Mouse (Mus musculus): ENCODE data around the gene Lipt1. TPM values are rescaled to one million over a fixed set of nuclear protein-coding genes. Genes with fewer than 3 reads are reported as not detected.

The Lipt1 gene
- polyA plus RNA-seq (2014; fragmentation: Nextera tagmentation; extraction: Ambion mirVana): 8.3 and 9.9 TPM in 2 replicates

DNA sequence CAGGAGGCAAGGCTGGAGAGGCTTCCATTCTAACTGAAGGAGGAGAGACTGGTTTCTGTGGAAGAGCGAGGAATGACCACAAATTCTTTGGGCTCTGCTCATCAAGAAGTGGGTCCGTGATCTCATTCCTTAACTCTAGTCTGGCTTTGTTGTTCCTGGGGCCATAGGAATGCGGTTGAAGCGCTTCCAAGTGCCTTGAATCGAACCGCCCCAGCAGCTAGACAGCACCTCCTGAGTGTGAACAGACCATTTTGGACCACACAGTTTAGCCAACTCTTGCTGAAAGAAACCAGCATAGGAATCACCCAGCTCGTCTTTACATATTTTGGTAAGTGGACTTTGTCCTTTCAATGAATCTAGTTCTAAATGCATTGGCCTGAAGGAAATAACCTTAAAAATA lies at the start of gene Lipt1:
Lipt1 (plus strand) TSS at position 35 of the 400 bp plus-strand sequence.
- Histone ChIP-seq H3K4me1 (ENCODE audit: control insufficient read depth, insufficient read depth, low read length) (peaks cover 8% of the 10 kb centered on the region), H3K27me3 (ENCODE audit: control insufficient read depth, insufficient read depth, low read length) (0 out of 2 replicates have a peak, but pooled peaks cover 4% of the 10 kb centered on the region), H3K4me2 (peak within 1 kb of the TSS; percentile 81), H3K4me3 (ENCODE audit: low read depth, low read length) (peak within 1 kb of the TSS; percentile 43), H3K9me3 (replicated peaks; ENCODE audit: control insufficient read depth, low read length) (no peaks in the 10 kb centered on the region), H3K27ac (ENCODE audit: low read depth, low read length) (peak within 1 kb of the TSS; percentile 83), H3K36me3 (ENCODE audit: control insufficient read depth, insufficient read depth, low read length) (peaks cover 16% of the 10 kb centered on the region), H3K9ac (ENCODE audit: low read depth, low read length) (peak within 1 kb of the TSS; percentile 30)
- WGBS (ENCODE audit: insufficient replicate concordance): 11% methylated on average over 7 of the region's 7 CpGs
- ATAC-seq (replicated peaks; ENCODE audit: insufficient number of reproducible peaks, low FRiP score, low TSS enrichment): no peak; the same call in 1 of the 2 replicates

DNA sequence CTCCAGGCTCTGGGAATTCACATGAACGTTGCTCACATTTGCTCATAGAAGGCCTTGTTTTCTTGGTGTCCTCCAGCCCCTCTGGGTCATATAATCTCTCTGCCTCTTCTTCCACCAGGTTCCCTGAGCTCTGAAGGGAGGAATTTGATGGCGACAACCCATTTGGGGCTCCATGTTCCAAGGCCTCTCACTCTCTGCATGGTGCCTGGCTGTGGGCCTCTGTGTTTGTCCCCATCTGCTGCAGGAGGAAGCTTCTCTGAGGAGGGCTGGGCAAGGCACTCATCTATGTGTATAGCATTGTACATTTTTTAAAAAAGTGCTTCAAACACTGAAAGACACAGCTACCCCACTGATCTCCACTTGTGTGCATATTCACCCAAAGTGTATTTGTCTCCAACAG lies 39.9 kb upstream of the Lipt1 start:
- H3K27me3 ChIP-seq (ENCODE audit: control insufficient read depth, insufficient read depth, low read length): no peaks in the 10 kb centered on the region
- no peak overlapping the region for H3K27ac ChIP-seq (ENCODE audit: low read depth, low read length)
- WGBS (ENCODE audit: insufficient replicate concordance): 53% methylated on average over 2 of the region's 2 CpGs
- peaks cover 4% of the 10 kb centered on the region for H3K36me3 ChIP-seq (ENCODE audit: control insufficient read depth, insufficient read depth, low read length)
- no peaks in the 10 kb centered on the region for H3K4me1 ChIP-seq (ENCODE audit: control insufficient read depth, insufficient read depth, low read length)
- H3K4me2 ChIP-seq: no peak overlapping the region
- no peak for ATAC-seq (replicated peaks; ENCODE audit: insufficient number of reproducible peaks, low FRiP score, low TSS enrichment)
- no peak overlapping the region for H3K4me3 ChIP-seq (ENCODE audit: low read depth, low read length)
- no peaks in the 10 kb centered on the region for H3K9me3 ChIP-seq (replicated peaks; ENCODE audit: control insufficient read depth, low read length)
- H3K9ac ChIP-seq (ENCODE audit: low read depth, low read length): no peak overlapping the region

DNA sequence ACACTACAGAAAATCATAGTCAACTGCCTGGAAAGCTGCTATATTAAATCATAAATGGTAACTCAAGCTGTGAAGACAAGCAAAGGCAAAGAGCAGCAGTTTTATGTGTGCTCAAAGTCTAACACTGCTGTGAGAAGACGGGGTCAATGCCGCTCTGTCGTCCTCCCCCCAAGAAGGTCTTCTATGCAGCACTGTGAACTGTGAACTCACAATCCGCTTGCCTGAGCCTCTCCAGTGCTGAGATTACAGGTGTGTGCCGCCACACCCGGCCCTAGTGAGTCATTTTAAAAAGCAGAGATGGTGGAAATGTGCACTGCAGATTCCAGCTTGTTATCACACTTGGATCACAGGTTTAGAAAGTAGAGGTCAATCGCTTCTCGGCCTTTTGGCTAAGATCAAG lies 24.7 kb upstream of the Lipt1 start:
- Histone ChIP-seq H3K27me3 (ENCODE audit: control insufficient read depth, insufficient read depth, low read length) (no peaks in the 10 kb centered on the region), H3K27ac (ENCODE audit: low read depth, low read length) (no peak overlapping the region), H3K36me3 (ENCODE audit: control insufficient read depth, insufficient read depth, low read length) (no peaks in the 10 kb centered on the region), H3K4me2 (no peak overlapping the region), H3K4me3 (ENCODE audit: low read depth, low read length) (no peak overlapping the region), H3K9ac (ENCODE audit: low read depth, low read length) (no peak overlapping the region), H3K4me1 (ENCODE audit: control insufficient read depth, insufficient read depth, low read length) (no peaks in the 10 kb centered on the region), H3K9me3 (replicated peaks; ENCODE audit: control insufficient read depth, low read length) (no peaks in the 10 kb centered on the region)
- no peak for ATAC-seq (replicated peaks; ENCODE audit: insufficient number of reproducible peaks, low FRiP score, low TSS enrichment)
- 72% methylated on average over 8 of the region's 8 CpGs for WGBS (ENCODE audit: insufficient replicate concordance)

DNA sequence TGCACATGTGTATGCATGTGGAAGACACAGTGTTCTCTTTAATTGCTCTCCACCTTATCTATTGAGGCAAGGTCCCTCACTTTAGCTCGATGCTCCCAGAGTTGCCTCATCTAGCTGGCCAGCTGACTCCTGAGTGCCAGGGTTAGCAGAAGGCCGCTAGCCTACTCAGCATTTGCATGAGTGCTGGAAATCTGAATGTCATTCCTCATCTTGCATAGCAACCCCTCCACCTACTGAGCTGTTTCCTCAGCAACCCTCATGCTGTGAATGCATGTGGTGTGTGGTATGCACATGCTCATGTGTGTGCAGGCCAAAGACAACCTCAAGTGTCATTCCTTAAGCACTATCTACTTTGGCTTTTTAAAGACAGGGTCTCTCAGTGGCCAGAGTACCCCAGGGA lies 20.8 kb upstream of the Lipt1 start:
- no peak overlapping the region for H3K9ac ChIP-seq (ENCODE audit: low read depth, low read length)
- no peaks in the 10 kb centered on the region for H3K27me3 ChIP-seq (ENCODE audit: control insufficient read depth, insufficient read depth, low read length)
- no peaks in the 10 kb centered on the region for H3K4me1 ChIP-seq (ENCODE audit: control insufficient read depth, insufficient read depth, low read length)
- H3K9me3 ChIP-seq (replicated peaks; ENCODE audit: control insufficient read depth, low read length): no peaks in the 10 kb centered on the region
- H3K27ac ChIP-seq (ENCODE audit: low read depth, low read length): no peak overlapping the region
- no peaks in the 10 kb centered on the region for H3K36me3 ChIP-seq (ENCODE audit: control insufficient read depth, insufficient read depth, low read length)
- WGBS (ENCODE audit: insufficient replicate concordance): 31% methylated on average over 2 of the region's 2 CpGs
- ATAC-seq (replicated peaks; ENCODE audit: insufficient number of reproducible peaks, low FRiP score, low TSS enrichment): no peak
- H3K4me2 ChIP-seq: no peak overlapping the region
- no peak overlapping the region for H3K4me3 ChIP-seq (ENCODE audit: low read depth, low read length)

DNA sequence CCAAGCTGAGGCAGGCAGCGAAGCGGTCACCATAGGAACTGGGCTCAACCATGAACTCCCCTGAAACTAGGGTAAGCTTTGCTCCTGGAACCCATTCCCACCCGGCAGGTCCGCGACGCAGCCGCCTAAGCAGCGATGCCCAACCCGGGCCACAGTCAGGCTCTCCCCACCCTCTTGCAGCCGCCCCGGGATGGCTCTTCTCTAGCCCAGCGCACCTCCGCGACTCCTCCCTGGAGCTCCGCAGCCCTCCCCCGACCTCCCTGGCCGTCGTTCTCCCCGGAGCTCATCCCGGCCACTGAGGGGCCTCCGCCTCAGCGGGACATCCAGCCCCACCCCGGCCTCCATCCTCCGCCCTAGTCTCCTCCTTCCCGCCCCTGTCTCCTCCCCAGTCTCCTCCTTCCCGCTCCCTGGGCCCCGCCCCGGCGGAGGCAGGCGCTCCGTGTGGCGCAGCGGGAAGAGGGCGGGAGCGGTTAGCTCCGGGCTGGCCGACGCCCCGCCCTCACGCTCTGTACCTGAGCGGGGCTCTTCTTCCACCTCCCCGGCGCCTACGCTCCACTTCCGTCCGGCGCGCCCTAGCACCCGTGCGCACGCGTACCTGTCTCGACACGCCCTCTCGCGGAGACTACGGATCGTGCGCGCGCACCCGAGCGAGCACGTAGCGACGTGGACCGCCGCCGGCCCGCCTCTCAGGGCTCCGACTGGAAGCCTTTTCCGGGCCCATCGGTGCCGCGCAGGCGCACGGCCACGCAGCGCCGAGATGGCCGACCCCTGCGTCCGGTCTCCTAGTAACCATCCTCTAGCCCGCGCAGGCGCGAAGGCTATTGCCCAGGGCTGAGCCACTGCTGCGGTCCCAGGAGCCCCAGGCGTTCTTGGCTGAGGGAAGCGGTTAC lies 6.8 kb upstream of the Lipt1 start:
- peak overlapping the region; percentile 76 for H3K9ac ChIP-seq (ENCODE audit: low read depth, low read length)
- H3K4me2 ChIP-seq: peak overlapping the region; percentile 87
- ATAC-seq (replicated peaks; ENCODE audit: insufficient number of reproducible peaks, low FRiP score, low TSS enrichment): peak; percentile 99
- H3K4me3 ChIP-seq (ENCODE audit: low read depth, low read length): peak overlapping the region; percentile 72
- H3K4me1 ChIP-seq (ENCODE audit: control insufficient read depth, insufficient read depth, low read length): no peaks in the 10 kb centered on the region
- H3K36me3 ChIP-seq (ENCODE audit: control insufficient read depth, insufficient read depth, low read length): no peaks in the 10 kb centered on the region
- 2% methylated on average over 87 of the region's 90 CpGs for WGBS (ENCODE audit: insufficient replicate concordance)
- H3K27me3 ChIP-seq (ENCODE audit: control insufficient read depth, insufficient read depth, low read length): 0 out of 2 replicates have a peak, but pooled peaks cover 4% of the 10 kb centered on the region
- H3K9me3 ChIP-seq (replicated peaks; ENCODE audit: control insufficient read depth, low read length): no peaks in the 10 kb centered on the region
- peak overlapping the region; percentile 85 for H3K27ac ChIP-seq (ENCODE audit: low read depth, low read length)

DNA sequence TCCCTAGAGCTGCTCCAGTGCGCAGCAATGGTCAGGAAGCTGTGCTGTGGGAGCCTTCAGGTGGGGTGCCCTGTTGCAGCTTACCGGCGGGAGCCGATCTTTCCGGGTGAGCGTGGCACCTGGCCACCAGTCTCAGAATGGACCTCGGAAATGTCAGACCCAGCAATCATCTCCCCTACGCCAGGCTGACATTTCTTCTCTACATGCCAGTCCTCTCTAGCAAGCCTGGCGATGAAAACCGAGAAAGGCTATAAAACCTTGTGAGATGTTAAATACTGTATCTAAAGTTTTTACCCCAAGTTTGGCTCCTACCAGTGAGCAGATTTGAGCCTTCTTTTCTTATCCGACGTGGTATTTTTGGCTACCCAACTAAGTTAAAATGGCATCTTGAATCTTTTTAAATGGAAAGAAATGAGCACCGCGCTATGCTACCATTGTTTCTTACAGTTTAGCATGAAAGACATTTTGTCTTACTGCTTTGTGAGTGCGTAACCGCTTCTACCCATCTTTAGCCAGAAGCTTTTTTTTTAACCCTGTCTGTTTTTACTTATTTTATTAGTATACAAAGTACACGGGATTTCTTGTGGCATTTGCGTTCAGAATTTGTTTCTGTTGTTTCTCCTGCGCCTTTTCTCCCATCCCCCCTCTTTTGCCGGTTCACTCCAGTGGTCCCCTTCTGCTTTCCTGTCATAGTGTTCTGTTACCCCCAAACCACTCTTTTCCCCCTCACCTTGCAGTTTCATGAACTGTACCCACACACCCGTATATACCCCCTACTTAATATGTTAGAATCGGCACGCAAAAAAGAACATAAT lies 5.9 kb upstream of the Lipt1 start:
- H3K4me1 ChIP-seq (ENCODE audit: control insufficient read depth, insufficient read depth, low read length): no peaks in the 10 kb centered on the region
- peak overlapping the region; percentile 72 for H3K4me3 ChIP-seq (ENCODE audit: low read depth, low read length)
- no peaks in the 10 kb centered on the region for H3K36me3 ChIP-seq (ENCODE audit: control insufficient read depth, insufficient read depth, low read length)
- H3K27me3 ChIP-seq (ENCODE audit: control insufficient read depth, insufficient read depth, low read length): 0 out of 2 replicates have a peak, but pooled peaks cover 4% of the 10 kb centered on the region
- peak overlapping the region; percentile 87 for H3K4me2 ChIP-seq
- H3K9ac ChIP-seq (ENCODE audit: low read depth, low read length): peak overlapping the region; percentile 76
- 12% methylated on average over 23 of the region's 23 CpGs for WGBS (ENCODE audit: insufficient replicate concordance)
- no peak for ATAC-seq (replicated peaks; ENCODE audit: insufficient number of reproducible peaks, low FRiP score, low TSS enrichment)
- no peaks in the 10 kb centered on the region for H3K9me3 ChIP-seq (replicated peaks; ENCODE audit: control insufficient read depth, low read length)
- peak overlapping the region; percentile 84 for H3K27ac ChIP-seq (ENCODE audit: low read depth, low read length)

DNA sequence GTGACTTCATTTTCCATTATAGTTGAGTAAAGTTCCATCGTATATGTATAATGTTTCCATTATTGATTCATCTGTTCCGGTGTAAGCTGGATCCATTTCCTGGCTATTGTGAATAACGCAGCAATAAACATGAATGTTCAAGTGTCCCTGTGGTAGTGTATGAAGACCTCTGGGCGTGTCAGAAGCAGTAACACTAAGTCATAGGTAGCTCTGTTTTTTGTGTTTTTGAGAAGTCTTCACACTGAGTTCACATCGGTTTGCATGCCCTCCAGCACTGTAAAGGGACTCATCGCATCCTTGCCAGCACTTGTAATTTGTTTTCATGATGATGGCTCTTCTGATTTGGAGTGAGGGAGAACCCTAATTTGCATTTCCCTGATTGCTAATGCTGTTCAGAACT lies 5.3 kb upstream of the Lipt1 start, which contains the start of gene Tsga10:
Tsga10 (minus strand) TSS at position 144 of the 400 bp plus-strand sequence.
- 82% methylated on average over 6 of the region's 6 CpGs for WGBS (ENCODE audit: insufficient replicate concordance)
- H3K27ac ChIP-seq (ENCODE audit: low read depth, low read length): peak within 1 kb of the TSS; percentile 84
- no peaks in the 10 kb centered on the region for H3K36me3 ChIP-seq (ENCODE audit: control insufficient read depth, insufficient read depth, low read length)
- peak within 1 kb of the TSS; percentile 72 for H3K4me3 ChIP-seq (ENCODE audit: low read depth, low read length)
- no peak for ATAC-seq (replicated peaks; ENCODE audit: insufficient number of reproducible peaks, low FRiP score, low TSS enrichment)
- H3K9me3 ChIP-seq (replicated peaks; ENCODE audit: control insufficient read depth, low read length): no peaks in the 10 kb centered on the region
- 0 out of 2 replicates have a peak, but pooled peaks cover 4% of the 10 kb centered on the region for H3K27me3 ChIP-seq (ENCODE audit: control insufficient read depth, insufficient read depth, low read length)
- H3K4me2 ChIP-seq: peak within 1 kb of the TSS; percentile 87
- H3K9ac ChIP-seq (ENCODE audit: low read depth, low read length): peak within 1 kb of the TSS; percentile 76
- H3K4me1 ChIP-seq (ENCODE audit: control insufficient read depth, insufficient read depth, low read length): no peaks in the 10 kb centered on the region; the same call in 1 of the 2 replicates

DNA sequence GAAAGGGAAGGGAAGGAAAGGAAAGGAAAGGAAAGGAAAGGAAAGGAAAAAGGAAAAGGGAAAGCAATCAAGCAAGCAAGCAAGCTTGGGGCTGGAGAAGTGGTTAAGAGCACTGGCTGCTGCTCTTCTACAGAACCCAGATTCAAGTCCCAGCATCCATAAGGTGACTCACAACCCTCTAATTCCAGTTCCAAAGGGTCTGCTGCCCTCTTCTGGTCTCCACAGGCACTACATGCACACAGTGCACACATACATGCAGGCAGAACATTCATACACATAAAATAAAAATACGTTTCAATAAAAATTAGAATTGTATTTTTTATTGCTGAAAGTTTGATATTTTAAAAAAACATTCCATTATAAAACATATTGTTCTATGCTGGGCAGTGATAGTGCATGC lies 4.5 kb upstream of the Lipt1 start:
- Histone ChIP-seq H3K36me3 (ENCODE audit: control insufficient read depth, insufficient read depth, low read length) (no peaks in the 10 kb centered on the region), H3K27ac (ENCODE audit: low read depth, low read length) (no peak overlapping the region), H3K9ac (ENCODE audit: low read depth, low read length) (no peak overlapping the region), H3K27me3 (ENCODE audit: control insufficient read depth, insufficient read depth, low read length) (0 out of 2 replicates have a peak, but pooled peaks cover 4% of the 10 kb centered on the region), H3K9me3 (replicated peaks; ENCODE audit: control insufficient read depth, low read length) (no peaks in the 10 kb centered on the region), H3K4me2 (no peak overlapping the region), H3K4me3 (ENCODE audit: low read depth, low read length) (no peak overlapping the region), H3K4me1 (ENCODE audit: control insufficient read depth, insufficient read depth, low read length) (peaks cover 5% of the 10 kb centered on the region)
- ATAC-seq (replicated peaks; ENCODE audit: insufficient number of reproducible peaks, low FRiP score, low TSS enrichment): no peak
- WGBS (ENCODE audit: insufficient replicate concordance): 76% methylated on average over 1 of the region's 1 CpGs

Measured in heart, embryonic 11.5 days (tissue).